Mouse (Mus musculus): ENCODE measurements around the gene Tmem229b.
"Not testable (repeated sequence)": the region's sequence is repeated elsewhere in the genome, so short reads cannot be mapped to it uniquely, and the experiment has no call there.

The Tmem229b gene

GRCm38 (mm10) chr12:78952053-78952452, 55.4 kb downstream of the Tmem229b start:
- DNase-seq (ENCODE audit: low spot score), result no peak

GRCm38 (mm10) chr12:78947661-78948060, 59.8 kb downstream of the Tmem229b start:
- no peak for DNase-seq (ENCODE audit: low spot score)

DNA sequence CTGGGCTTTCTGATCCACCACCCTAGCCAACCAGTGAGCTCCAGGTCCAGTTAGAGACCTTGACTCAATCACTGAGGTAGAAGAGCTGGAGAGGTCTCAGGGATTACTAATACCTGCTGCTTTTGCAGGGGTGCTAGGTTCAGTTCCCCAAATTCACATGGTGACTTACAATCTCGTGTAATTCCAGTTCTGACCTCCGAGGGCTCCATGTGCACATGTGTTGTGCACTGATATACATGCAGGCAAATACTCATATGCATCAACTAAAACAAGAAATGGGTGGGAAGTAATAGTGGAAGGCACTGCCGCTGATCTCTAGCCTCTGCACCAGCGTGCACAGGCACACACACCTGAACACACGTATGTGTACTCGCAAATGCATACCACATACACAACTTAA, 60.3 kb downstream of the Tmem229b start:
- DNase-seq (ENCODE audit: low spot score), result no peak

- no peak for DNase-seq (ENCODE audit: low spot score)
Observed at GRCm38 (mm10) chr12:78942931-78943330, 64.5 kb downstream of the Tmem229b start.

DNA sequence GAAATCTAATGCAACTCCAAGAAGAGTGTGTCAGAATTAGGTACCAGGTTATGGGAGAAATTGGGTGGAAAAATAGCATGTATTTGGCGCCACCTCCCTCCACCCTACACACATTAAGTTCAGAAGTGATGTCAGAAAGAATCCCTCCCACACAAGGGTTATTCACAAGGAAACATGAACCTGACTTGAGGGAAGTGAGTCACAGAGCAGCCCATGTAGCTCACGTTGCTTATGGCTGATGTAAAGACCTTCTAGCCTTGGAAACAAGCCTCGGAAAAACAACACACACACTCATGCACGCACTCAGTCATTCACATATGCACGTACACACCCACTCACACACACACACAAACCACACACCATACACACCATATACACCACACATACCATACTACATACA, 67.3 kb downstream of the Tmem229b start:
- DNase-seq (ENCODE audit: low spot score), result no peak

GRCm38 (mm10) chr12:78939393-78940037, 67.9 kb downstream of the Tmem229b start:
- DNase-seq (ENCODE audit: low spot score), result no peak

- DNase-seq (ENCODE audit: low spot score), result no peak
Observed at GRCm38 (mm10) chr12:78936494-78936893, 70.9 kb downstream of the Tmem229b start.

- DNase-seq (ENCODE audit: low spot score), result no peak
Observed at GRCm38 (mm10) chr12:78929900-78930299, 77.5 kb downstream of the Tmem229b start.

- DNase-seq (ENCODE audit: low spot score), result no peak
Observed at GRCm38 (mm10) chr12:78927287-78927686, 80.1 kb downstream of the Tmem229b start.

DNA sequence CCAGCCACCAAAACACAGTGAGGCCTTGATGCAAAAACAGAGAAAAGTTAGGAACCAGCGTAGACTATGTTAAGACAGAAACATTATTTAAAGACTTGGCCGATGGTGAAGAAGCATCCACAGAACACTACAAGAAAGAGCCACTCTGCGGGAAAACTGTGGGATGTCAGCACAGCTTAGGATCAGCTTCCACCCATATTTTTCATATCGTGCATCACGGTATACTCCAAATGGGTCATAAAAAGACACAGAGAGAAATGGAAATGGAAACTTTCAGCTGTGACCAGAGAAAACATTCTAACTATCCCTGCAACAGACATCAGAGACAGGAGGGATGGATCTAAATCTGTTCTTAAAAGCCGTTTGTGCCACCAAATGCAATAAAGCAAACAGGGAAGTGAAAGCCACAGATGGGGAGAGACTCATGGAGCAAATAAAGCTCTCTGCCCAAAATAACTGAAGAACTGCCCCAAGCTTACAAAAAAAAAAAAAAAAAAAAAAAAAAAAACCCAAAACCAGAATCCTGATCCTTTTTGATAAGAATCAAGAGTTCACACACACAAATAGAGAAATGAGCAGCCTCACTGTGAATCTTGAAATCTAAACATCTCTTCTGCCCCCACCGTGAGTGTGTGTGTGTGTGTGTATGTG, 83.8 kb downstream of the Tmem229b start:
- DNase-seq (ENCODE audit: low spot score), result no peak

DNA sequence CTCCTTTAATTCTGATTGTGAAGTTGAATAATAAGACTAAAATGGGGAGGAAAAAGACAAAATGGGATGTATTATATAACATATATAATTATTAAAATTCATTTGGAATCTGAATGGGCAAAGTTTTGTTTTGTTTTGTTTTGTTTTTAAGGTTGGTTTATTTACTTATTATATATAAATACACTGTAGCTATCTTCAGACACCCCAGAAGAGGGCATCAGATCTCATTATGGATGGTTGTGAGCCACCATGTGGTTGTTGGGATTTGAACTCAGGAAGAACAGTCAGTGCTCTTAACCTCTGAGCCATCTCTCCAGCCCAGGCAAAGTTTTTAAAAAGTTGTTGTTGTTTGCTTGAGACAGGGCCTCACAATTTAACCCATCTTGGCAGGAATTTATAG, 84.5 kb downstream of the Tmem229b start:
- DNase-seq (ENCODE audit: low spot score), result not testable (repeated sequence)

- no peak for DNase-seq (ENCODE audit: low spot score)
Observed at GRCm38 (mm10) chr12:78922058-78922457, 85.4 kb downstream of the Tmem229b start.

DNA sequence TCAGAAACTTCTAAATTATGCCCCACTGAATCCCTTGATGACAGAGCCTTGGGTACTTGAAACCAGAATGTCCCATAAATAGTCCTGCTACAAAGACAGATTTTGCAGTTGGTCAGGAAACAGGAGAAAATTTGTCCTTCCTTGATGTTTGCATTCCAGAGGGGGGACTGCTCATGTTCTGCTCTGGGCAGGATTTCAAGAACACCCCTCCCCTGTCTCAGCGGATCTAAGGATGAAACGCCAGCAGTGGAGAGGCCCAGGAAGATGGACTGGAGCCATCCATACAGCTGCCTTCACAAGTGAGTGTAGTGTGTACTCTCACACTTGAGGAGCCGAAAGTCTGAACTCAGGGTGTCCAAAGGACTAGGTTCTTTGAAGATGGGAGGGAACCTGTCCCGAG, 86.0 kb downstream of the Tmem229b start:
- DNase-seq (ENCODE audit: low spot score), result no peak

GRCm38 (mm10) chr12:78919079-78919712, 88.2 kb downstream of the Tmem229b start:
- peak; percentile 66 for DNase-seq (ENCODE audit: low spot score)

GRCm38 (mm10) chr12:78918227-78919078, 89.0 kb downstream of the Tmem229b start:
- peak; percentile 90 for DNase-seq (ENCODE audit: low spot score)

DNA sequence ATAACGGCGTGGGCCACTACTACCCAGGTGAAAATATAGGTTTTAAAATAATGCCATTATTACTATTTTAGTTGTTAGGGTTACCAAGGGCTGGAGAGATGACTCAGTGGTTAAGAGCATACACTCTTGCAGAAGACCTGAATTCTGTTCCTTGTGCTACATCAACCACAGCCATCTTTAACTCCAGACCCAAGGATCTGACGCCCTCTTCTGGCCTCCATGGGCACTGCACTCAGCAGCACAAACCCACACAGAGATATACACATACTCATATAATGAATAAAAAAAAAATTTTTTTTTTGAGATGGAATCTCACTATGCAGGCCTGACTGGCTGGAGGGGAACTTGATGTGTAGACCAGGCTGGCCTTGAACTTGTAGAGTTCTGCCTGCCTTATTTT, 91.1 kb downstream of the Tmem229b start:
- no peak for DNase-seq (ENCODE audit: low spot score)

GRCm38 (mm10) chr12:78915561-78915960, 91.9 kb downstream of the Tmem229b start:
- DNase-seq (ENCODE audit: low spot score), result peak; percentile 63

GRCm38 (mm10) chr12:78914458-78914857, 93.0 kb downstream of the Tmem229b start:
- DNase-seq (ENCODE audit: low spot score), result no peak

All from c-Kit-positive CD71-positive TER-119-positive erythroid progenitor cells, embryonic 14.5 days (primary cell).